In the genomic region with DNA sequence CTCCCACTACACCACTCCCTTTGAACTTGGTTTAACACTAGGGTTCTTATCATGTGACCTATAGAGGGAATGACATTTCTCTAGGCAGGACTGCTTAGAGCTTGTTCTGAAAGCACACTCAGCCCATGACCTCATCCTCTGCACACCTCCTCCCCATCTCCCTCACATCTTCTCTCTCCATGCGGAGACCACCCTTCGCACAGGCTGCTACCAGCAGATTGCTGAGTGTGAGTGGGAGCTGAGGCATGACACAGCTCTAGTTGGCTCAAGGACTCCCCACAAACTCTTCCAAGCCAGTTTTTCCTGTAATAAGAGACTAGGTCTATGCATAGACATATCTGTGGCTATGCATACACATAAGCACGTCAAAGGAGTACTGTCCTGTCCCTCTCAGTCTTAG, we compare ENCODE assay signal across 24 mouse cellular contexts.
"Had no signal": no experiment of that assay in that cellular context is flagged by ENCODE, and none has a peak within 500 bp of the region (broad histone marks: within the 10 kb centered on the region; RNA-seq: fewer than 3 reads in every experiment).

No protein-coding gene starts in this region.

- H3K4me2 ChIP-seq: heart, embryonic 11.5 days; heart, embryonic 13.5 days; heart, embryonic 15.5 days; hindbrain, embryonic 13.5 days; hindbrain, embryonic 15.5 days; limb, embryonic 13.5 days; limb, embryonic 15.5 days; liver, embryonic 12.5 days had no signal

- H3K4me1 ChIP-seq: heart, embryonic 13.5 days; hindbrain, embryonic 13.5 days; hindbrain, embryonic 15.5 days; liver, embryonic 12.5 days had no signal

- H3K9ac ChIP-seq: heart, embryonic 13.5 days; heart, embryonic 15.5 days; hindbrain, embryonic 13.5 days; hindbrain, embryonic 15.5 days; limb, embryonic 13.5 days; limb, embryonic 15.5 days; liver, embryonic 12.5 days; liver, embryonic 14.5 days had no signal

- H3K9me3 ChIP-seq: heart, embryonic 13.5 days; heart, embryonic 15.5 days; hindbrain, embryonic 13.5 days; hindbrain, embryonic 15.5 days; limb, embryonic 13.5 days; limb, embryonic 15.5 days; liver, embryonic 12.5 days had no signal

- H3K27ac ChIP-seq: heart, adult 2 months; heart, embryonic 13.5 days; heart, embryonic 15.5 days; hindbrain, embryonic 13.5 days; hindbrain, embryonic 15.5 days; hindbrain, postnatal 0 days; left cerebral cortex, adult 2 months; limb, embryonic 13.5 days; limb, embryonic 15.5 days; liver, embryonic 12.5 days; liver, embryonic 14.5 days had no signal

- H3K27me3 ChIP-seq: heart, embryonic 13.5 days; heart, embryonic 15.5 days; hindbrain, embryonic 13.5 days; hindbrain, embryonic 15.5 days; limb, embryonic 15.5 days; liver, embryonic 12.5 days had no signal

- ATAC-seq: hindbrain, postnatal 0 days; intestine, postnatal 0 days; liver, embryonic 12.5 days had no signal

- H3K4me3 ChIP-seq: heart, adult 2 months; heart, embryonic 13.5 days; heart, embryonic 15.5 days; hindbrain, embryonic 13.5 days; hindbrain, embryonic 15.5 days; layer of hippocampus, adult 2 months; left cerebral cortex, adult 2 months; limb, embryonic 13.5 days; limb, embryonic 15.5 days; liver, embryonic 12.5 days had no signal

- H3K36me3 ChIP-seq: heart, embryonic 13.5 days; heart, embryonic 15.5 days; hindbrain, embryonic 13.5 days; hindbrain, embryonic 15.5 days; limb, embryonic 13.5 days; limb, embryonic 15.5 days; liver, embryonic 12.5 days had no signal

- DNase-seq: gastrocnemius, postnatal 14 days; gastrocnemius, postnatal 36 days; heart, adult 11 months; heart, adult 2 months; heart, postnatal 14 days; heart, postnatal 36 days; kidney, adult 18-20 months; kidney, adult 8-10 months; kidney, postnatal 10 days; kidney, postnatal 25 days; kidney, postnatal 4 days had no signal
